Mouse (Mus musculus) lung, postnatal 0 days (tissue): ENCODE data around the gene Msh3.

Experiments
- CTCF ChIP-seq: IDR thresholded peaks from 2 replicates; pipeline ENCODE4 v1.5.1; 2016; ENCODE audit warnings: antibody characterized with exemption, mild to moderate bottlenecking
- EP300 ChIP-seq: IDR thresholded peaks from 2 replicates; pipeline ENCODE4 v1.6.1; 2016; ENCODE audit warnings: antibody characterized with exemption, mild to moderate bottlenecking, control low read depth

- no peak for TF ChIP-seq EP300
- no peak for TF ChIP-seq CTCF
These were observed 1.6 kb upstream of the Msh3 start for GRCm38 (mm10) chr13:92356376-92356775.
